Mouse (Mus musculus) heart, adult 2 months (tissue): ENCODE results near the gene Dbndd2.

Experiments
- CTCF ChIP-seq: fragments of 200-600 bp; IDR thresholded peaks from 2 replicates; pipeline ENCODE4 v1.8.1; 2022; ENCODE audit warnings: antibody characterized with exemption, mild to moderate bottlenecking, moderate library complexity
- POLR2A ChIP-seq: fragments of 200-500 bp; IDR thresholded peaks from 2 replicates; pipeline ENCODE4 v1.6.1; 2011; ENCODE audit warnings: mild to moderate bottlenecking, low read depth, low read length, control low read depth; ENCODE audit not compliant: insufficient read depth

- no peak for TF ChIP-seq POLR2A
- TF ChIP-seq CTCF, result no peak
These were observed 56.7 kb downstream of the Dbndd2 start for GRCm38 (mm10) chr2:164542598-164542997.
